Mouse (Mus musculus) ES-E14 (cell line): ENCODE measurements at regions not wholly inside any gene's neighbourhood (a gene's known extent, or its start where the extent isn't known, plus 50 kb on each side); places are given as distances from the start of the nearest gene placed in this dataset.

Source experiments
- CHD2 ChIP-seq: IDR thresholded peaks from 2 replicates; pipeline ENCODE4 v1.6.1; 2014; ENCODE audit warnings: mild to moderate bottlenecking, low read depth, low read length, inconsistent platforms
- HCFC1 ChIP-seq: IDR thresholded peaks from 2 replicates; pipeline ENCODE4 v1.6.1; 2012; ENCODE audit warnings: low read length, inconsistent platforms, borderline replicate concordance; ENCODE audit not compliant: insufficient read depth

DNA sequence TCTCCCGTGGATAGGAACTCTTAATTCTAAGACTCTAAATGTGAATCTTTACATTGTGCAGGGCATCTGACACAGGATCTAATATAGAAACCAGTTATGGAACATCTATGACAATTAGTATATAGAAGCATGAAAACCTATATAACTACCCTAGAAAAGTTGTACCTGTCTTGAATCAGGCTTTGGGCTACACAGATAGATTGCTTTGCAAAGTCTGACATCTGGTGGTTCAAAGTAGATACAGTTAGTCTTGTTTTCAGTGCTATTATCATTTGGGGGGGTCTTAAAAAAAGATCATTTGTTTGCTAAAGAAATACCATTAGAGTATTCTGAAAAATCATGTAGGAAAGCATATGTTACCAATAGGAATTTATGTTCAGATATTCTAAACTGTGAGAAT is 264.7 kb downstream of the Myh15 start:
- TF ChIP-seq CHD2 (no peak), HCFC1 (no peak)
